ENCODE assay signal across 13 mouse cellular contexts in the genomic region with DNA sequence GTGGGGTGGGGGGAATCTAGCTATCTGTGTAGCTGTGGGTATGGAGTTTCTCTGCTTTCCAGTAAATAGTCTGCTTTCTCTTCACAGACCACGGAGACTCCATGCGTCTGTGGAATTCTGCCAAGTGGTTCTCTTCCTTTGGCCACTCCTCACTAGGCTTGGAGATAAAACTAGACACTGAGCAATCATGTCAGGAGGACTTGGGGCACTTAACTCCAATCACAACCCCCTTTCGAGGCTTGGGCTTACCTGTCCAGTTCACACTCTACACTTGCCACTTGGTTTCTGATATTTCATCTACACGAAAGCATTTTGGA.
DNase-seq lines count a peak whose midpoint lies in the region; ATAC-seq lines count a peak whose summit lies in the region.
"Had no signal": no experiment of that assay in that cellular context is flagged by ENCODE, and none has a peak within 500 bp of the region (broad histone marks: within the 10 kb centered on the region; RNA-seq: fewer than 3 reads in every experiment).

No protein-coding gene starts in this region.

- peak overlapping the region; percentile 21 for H3K4me2 ChIP-seq in embryonic facial prominence, embryonic 14.5 days (ENCODE audit: low read depth, low read length)
- H3K4me2 ChIP-seq in hindbrain, embryonic 16.5 days (ENCODE audit: low read length): peak overlapping the region; percentile 3
- no peak overlapping the region for H3K4me2 ChIP-seq in midbrain, embryonic 14.5 days (ENCODE audit: low read length)
- no peak overlapping the region for H3K4me2 ChIP-seq in midbrain, embryonic 15.5 days
- H3K4me2 ChIP-seq in stomach, embryonic 16.5 days (ENCODE audit: low read depth, low read length): peak overlapping the region; percentile 38
- no peak overlapping the region for H3K4me2 ChIP-seq in midbrain, embryonic 13.5 days (replicated peaks)
- H3K4me2 ChIP-seq: liver, embryonic 15.5 days; midbrain, embryonic 11.5 days had no signal

- no peaks in the 10 kb centered on the region for H3K36me3 ChIP-seq in embryonic facial prominence, embryonic 14.5 days (ENCODE audit: control insufficient read depth, insufficient read depth, low read length)
- no peaks in the 10 kb centered on the region for H3K36me3 ChIP-seq in embryonic facial prominence, embryonic 10.5 days (replicated peaks)
- H3K36me3 ChIP-seq in hindbrain, embryonic 16.5 days (ENCODE audit: control insufficient read depth, insufficient read depth, low read length): no peaks in the 10 kb centered on the region
- no peaks in the 10 kb centered on the region for H3K36me3 ChIP-seq in hindbrain, embryonic 10.5 days
- no peaks in the 10 kb centered on the region for H3K36me3 ChIP-seq in midbrain, embryonic 14.5 days (ENCODE audit: control insufficient read depth, insufficient read depth, low read length)
- no peaks in the 10 kb centered on the region for H3K36me3 ChIP-seq in midbrain, embryonic 15.5 days (replicated peaks)
- H3K36me3 ChIP-seq in stomach, embryonic 16.5 days (ENCODE audit: control insufficient read depth, insufficient read depth, low read length): no peaks in the 10 kb centered on the region
- H3K36me3 ChIP-seq in midbrain, embryonic 13.5 days: no peaks in the 10 kb centered on the region
- H3K36me3 ChIP-seq: liver, embryonic 15.5 days had no signal

- WGBS in embryonic facial prominence, embryonic 14.5 days: 63% methylated on average over 4 of the region's 4 CpGs
- 88% methylated on average over 4 of the region's 4 CpGs for WGBS in embryonic facial prominence, embryonic 10.5 days
- WGBS in hindbrain, embryonic 16.5 days: 70% methylated on average over 4 of the region's 4 CpGs
- 91% methylated on average over 4 of the region's 4 CpGs for WGBS in hindbrain, embryonic 10.5 days
- 57% methylated on average over 4 of the region's 4 CpGs for WGBS in midbrain, embryonic 14.5 days
- WGBS in midbrain, embryonic 15.5 days: 77% methylated on average over 4 of the region's 4 CpGs
- WGBS in stomach, embryonic 16.5 days: 62% methylated on average over 4 of the region's 4 CpGs
- 86% methylated on average over 4 of the region's 4 CpGs for WGBS in midbrain, embryonic 13.5 days

- H3K4me1 ChIP-seq in embryonic facial prominence, embryonic 14.5 days (ENCODE audit: control insufficient read depth, insufficient read depth, low read length): peaks cover 6% of the 10 kb centered on the region; the same call in 1 of the 2 replicates
- H3K4me1 ChIP-seq in embryonic facial prominence, embryonic 10.5 days: peaks cover 4% of the 10 kb centered on the region; the same call in 1 of the 2 replicates
- H3K4me1 ChIP-seq in hindbrain, embryonic 16.5 days (ENCODE audit: control insufficient read depth, insufficient read depth, low read depth, low read length): peaks cover 6% of the 10 kb centered on the region
- H3K4me1 ChIP-seq in hindbrain, embryonic 10.5 days (replicated peaks): peaks cover 7% of the 10 kb centered on the region
- no peaks in the 10 kb centered on the region for H3K4me1 ChIP-seq in midbrain, embryonic 14.5 days (ENCODE audit: control insufficient read depth, insufficient read depth, low read length)
- H3K4me1 ChIP-seq in midbrain, embryonic 15.5 days: 0 out of 2 replicates have a peak, but pooled peaks cover 7% of the 10 kb centered on the region
- no peaks in the 10 kb centered on the region for H3K4me1 ChIP-seq in stomach, embryonic 16.5 days (ENCODE audit: control insufficient read depth, insufficient read depth, low read length)
- peaks cover 5% of the 10 kb centered on the region; the same call in 1 of the 2 replicates for H3K4me1 ChIP-seq in midbrain, embryonic 13.5 days (replicated peaks)
- H3K4me1 ChIP-seq: liver, embryonic 15.5 days had no signal

- no peak for ATAC-seq in embryonic facial prominence, embryonic 14.5 days (ENCODE audit: low read depth)
- peak; percentile 34; the same call in 1 of the 2 replicates for ATAC-seq in hindbrain, embryonic 16.5 days
- no peak for ATAC-seq in midbrain, embryonic 14.5 days (ENCODE audit: low FRiP score, low TSS enrichment)
- ATAC-seq in midbrain, embryonic 15.5 days (replicated peaks): no peak
- ATAC-seq in stomach, embryonic 16.5 days (ENCODE audit: insufficient read depth, low FRiP score): no peak
- no peak for ATAC-seq in midbrain, embryonic 13.5 days

- no peaks in the 10 kb centered on the region for H3K27me3 ChIP-seq in embryonic facial prominence, embryonic 14.5 days (replicated peaks; ENCODE audit: control insufficient read depth, insufficient read depth, low read length)
- no peaks in the 10 kb centered on the region for H3K27me3 ChIP-seq in embryonic facial prominence, embryonic 10.5 days (replicated peaks; ENCODE audit: low read depth, poor library complexity, severe bottlenecking)
- no peaks in the 10 kb centered on the region for H3K27me3 ChIP-seq in hindbrain, embryonic 16.5 days (replicated peaks; ENCODE audit: control insufficient read depth, insufficient read depth, low read length)
- no peaks in the 10 kb centered on the region for H3K27me3 ChIP-seq in hindbrain, embryonic 10.5 days (ENCODE audit: insufficient read depth, poor library complexity, severe bottlenecking)
- no peaks in the 10 kb centered on the region for H3K27me3 ChIP-seq in midbrain, embryonic 14.5 days (ENCODE audit: control insufficient read depth, insufficient read depth, low read length)
- H3K27me3 ChIP-seq in midbrain, embryonic 15.5 days (replicated peaks): no peaks in the 10 kb centered on the region; the same call in 1 of the 2 replicates
- H3K27me3 ChIP-seq in stomach, embryonic 16.5 days (ENCODE audit: control insufficient read depth, insufficient read depth, low read length): no peaks in the 10 kb centered on the region
- H3K27me3 ChIP-seq in midbrain, embryonic 13.5 days: no peaks in the 10 kb centered on the region
- H3K27me3 ChIP-seq: liver, embryonic 15.5 days had no signal

- peak; percentile 38 for DNase-seq in embryonic facial prominence, embryonic 14.5 days (ENCODE audit: low spot score)
- DNase-seq in embryonic facial prominence, embryonic 10.5 days (ENCODE audit: low spot score): no peak
- DNase-seq in hindbrain, embryonic 10.5 days (ENCODE audit: low spot score): no peak
- peak; percentile 20 for DNase-seq in midbrain, embryonic 14.5 days
- DNase-seq: B cell, adult 2 months; cerebellum, adult 11 months; thymus, postnatal 14 days had no signal

- H3K4me3 ChIP-seq in embryonic facial prominence, embryonic 14.5 days (ENCODE audit: low read depth, low read length): no peak overlapping the region
- no peak overlapping the region for H3K4me3 ChIP-seq in embryonic facial prominence, embryonic 10.5 days
- no peak overlapping the region for H3K4me3 ChIP-seq in hindbrain, embryonic 16.5 days (ENCODE audit: low read length)
- no peak overlapping the region for H3K4me3 ChIP-seq in hindbrain, embryonic 10.5 days
- H3K4me3 ChIP-seq in midbrain, embryonic 14.5 days (replicated peaks; ENCODE audit: low read depth, low read length): no peak overlapping the region
- no peak overlapping the region for H3K4me3 ChIP-seq in midbrain, embryonic 15.5 days
- H3K4me3 ChIP-seq in stomach, embryonic 16.5 days (replicated peaks; ENCODE audit: low read length): no peak overlapping the region; the same call in 1 of the 2 replicates
- H3K4me3 ChIP-seq in midbrain, embryonic 13.5 days (replicated peaks): no peak overlapping the region
- H3K4me3 ChIP-seq: liver, embryonic 15.5 days had no signal

- H3K27ac ChIP-seq in embryonic facial prominence, embryonic 14.5 days (replicated peaks; ENCODE audit: low read depth, low read length): no peak overlapping the region
- no peak overlapping the region for H3K27ac ChIP-seq in embryonic facial prominence, embryonic 10.5 days (replicated peaks)
- H3K27ac ChIP-seq in hindbrain, embryonic 16.5 days (ENCODE audit: low read depth, low read length): no peak overlapping the region
- H3K27ac ChIP-seq in hindbrain, embryonic 10.5 days: no peak overlapping the region
- no peak overlapping the region for H3K27ac ChIP-seq in midbrain, embryonic 14.5 days (replicated peaks; ENCODE audit: low read depth, low read length)
- H3K27ac ChIP-seq in midbrain, embryonic 15.5 days: no peak overlapping the region
- no peak overlapping the region; the same call in 1 of the 2 replicates for H3K27ac ChIP-seq in stomach, embryonic 16.5 days (ENCODE audit: low read length)
- no peak overlapping the region for H3K27ac ChIP-seq in midbrain, embryonic 13.5 days
- H3K27ac ChIP-seq: liver, embryonic 15.5 days had no signal

- no peak overlapping the region for H3K9ac ChIP-seq in embryonic facial prominence, embryonic 14.5 days (ENCODE audit: low read depth, low read length)
- no peak overlapping the region; the same call in 1 of the 2 replicates for H3K9ac ChIP-seq in hindbrain, embryonic 16.5 days (ENCODE audit: low read depth, low read length)
- no peak overlapping the region for H3K9ac ChIP-seq in midbrain, embryonic 14.5 days (replicated peaks; ENCODE audit: low read length)
- no peak overlapping the region for H3K9ac ChIP-seq in midbrain, embryonic 15.5 days
- H3K9ac ChIP-seq in stomach, embryonic 16.5 days (ENCODE audit: low read length): no peak overlapping the region
- no peak overlapping the region for H3K9ac ChIP-seq in midbrain, embryonic 13.5 days (replicated peaks)
- H3K9ac ChIP-seq: liver, embryonic 15.5 days had no signal

- H3K9me3 ChIP-seq in embryonic facial prominence, embryonic 14.5 days (ENCODE audit: control insufficient read depth, low read length): no peaks in the 10 kb centered on the region
- H3K9me3 ChIP-seq in embryonic facial prominence, embryonic 10.5 days: no peaks in the 10 kb centered on the region
- H3K9me3 ChIP-seq in hindbrain, embryonic 16.5 days (ENCODE audit: control insufficient read depth, low read length): no peaks in the 10 kb centered on the region
- H3K9me3 ChIP-seq in hindbrain, embryonic 10.5 days: no peaks in the 10 kb centered on the region
- H3K9me3 ChIP-seq in midbrain, embryonic 14.5 days (ENCODE audit: control insufficient read depth, low read length): no peaks in the 10 kb centered on the region
- no peaks in the 10 kb centered on the region for H3K9me3 ChIP-seq in midbrain, embryonic 15.5 days
- H3K9me3 ChIP-seq in stomach, embryonic 16.5 days (replicated peaks; ENCODE audit: control insufficient read depth, low read length): no peaks in the 10 kb centered on the region
- H3K9me3 ChIP-seq in midbrain, embryonic 13.5 days: no peaks in the 10 kb centered on the region
- H3K9me3 ChIP-seq: liver, embryonic 15.5 days had no signal

Comparison
In these comparisons a context has a peak if more than half of its experiments do, and no peak if none do; other contexts are left out.
1. DNase-seq: peak in embryonic facial prominence, embryonic 14.5 days (single experiment) and midbrain, embryonic 14.5 days (single experiment); none in embryonic facial prominence, embryonic 10.5 days (single experiment) and hindbrain, embryonic 10.5 days (single experiment).
2. H3K4me2 ChIP-seq: peak in embryonic facial prominence, embryonic 14.5 days (single experiment), hindbrain, embryonic 16.5 days (single experiment) and stomach, embryonic 16.5 days (single experiment); none in midbrain, embryonic 14.5 days (single experiment), midbrain, embryonic 15.5 days (single experiment) and midbrain, embryonic 13.5 days (single experiment).